Mouse (Mus musculus) ovary, postnatal 36 days (tissue): ENCODE results near the gene Ipp.

Experiments
- DNase-seq: peaks from one replicate; pipeline ENCODE4 v3.0.0; 2022; ENCODE audit warnings: low spot score, mixed read lengths

Gene Ipp

DNA sequence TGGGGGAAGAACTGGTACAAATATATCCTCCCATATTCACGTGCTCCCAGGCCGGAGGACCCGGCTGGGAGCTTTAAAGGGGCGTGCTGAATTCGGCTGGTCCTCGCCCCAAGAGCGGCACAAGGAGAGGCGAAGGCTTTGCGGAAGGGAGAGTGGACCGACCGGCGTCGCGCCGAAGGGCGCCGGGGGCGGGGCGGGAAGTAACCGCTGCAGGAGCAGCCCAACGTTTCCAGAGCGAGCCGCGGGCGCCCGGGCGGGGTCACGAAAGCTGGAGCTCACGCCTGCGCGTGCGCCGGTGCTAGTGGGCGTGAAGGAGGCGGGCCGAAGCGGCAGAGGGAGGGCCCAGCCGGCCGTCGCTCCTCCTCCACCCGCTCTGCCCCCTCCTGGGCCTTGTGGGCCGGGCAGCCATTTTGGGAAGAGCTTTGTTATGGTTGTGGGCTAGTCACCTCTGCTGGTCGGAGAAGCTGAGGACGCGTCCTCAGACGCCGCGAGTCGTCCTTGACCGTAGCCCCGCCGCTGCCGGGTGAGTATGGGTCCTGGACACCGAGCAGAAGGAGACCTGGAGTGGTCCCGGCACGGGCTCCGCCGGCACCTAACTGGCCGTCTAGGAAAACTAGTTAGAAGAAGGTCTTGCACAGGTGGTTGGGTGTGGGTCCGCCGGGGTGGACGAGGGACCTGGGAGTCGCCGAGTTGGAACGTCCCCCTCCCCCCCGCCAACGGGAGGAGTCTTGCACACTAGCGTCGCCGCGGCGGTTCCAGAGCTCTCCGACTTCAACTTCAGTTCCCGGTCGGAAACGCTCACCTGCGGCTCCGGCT, 50.2 kb downstream of the Ipp start, which contains the start of gene Gpbp1l1:
TSS of gene Gpbp1l1 (plus strand) at position 353 of the 816 bp plus-strand sequence.
- peak; percentile 99 for DNase-seq

DNA sequence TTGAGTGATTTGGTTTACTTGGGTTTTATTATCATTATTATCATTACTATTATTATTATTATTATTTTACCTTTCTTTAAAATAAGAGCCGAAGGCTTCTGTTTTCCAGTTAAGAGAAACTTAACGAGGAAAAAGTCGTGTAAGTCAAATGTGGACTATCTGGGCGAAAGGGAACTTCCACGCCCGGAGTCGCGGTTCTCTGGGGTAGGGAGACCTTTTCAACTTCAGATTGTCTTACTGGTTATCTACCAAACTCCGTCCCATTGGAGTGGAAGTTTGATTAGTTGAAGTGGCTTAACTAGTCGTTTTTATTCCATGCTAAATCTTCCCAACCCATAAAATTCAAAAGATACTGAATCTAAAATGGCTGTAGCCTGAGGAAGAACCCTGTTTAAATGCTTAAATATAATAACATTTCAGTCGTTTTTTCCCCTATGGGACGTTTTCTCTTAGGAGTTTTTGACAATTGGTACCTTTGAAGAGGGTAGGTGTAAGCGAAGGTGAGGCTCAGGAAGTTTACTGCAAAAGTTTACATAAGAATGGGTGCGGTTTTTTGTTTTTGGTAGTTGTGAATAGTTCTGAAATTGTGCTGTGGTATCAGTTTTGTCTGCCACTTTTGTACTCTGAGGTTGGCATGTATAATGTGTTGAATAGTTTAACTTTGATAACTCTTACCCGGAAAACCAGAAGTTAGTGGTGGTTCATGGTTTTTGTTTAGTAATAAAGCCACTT, 51.0 kb downstream of the Ipp start:
- no peak for DNase-seq
